Mouse (Mus musculus): Measurements from ENCODE around the gene Rtn4rl1. TPM values are rescaled to one million over a fixed set of nuclear protein-coding genes. Genes with fewer than 3 reads are reported as not detected.

The Rtn4rl1 gene
- polyA plus RNA-seq, 1 experiment from 2014 or later, result 2.0 TPM

DNA sequence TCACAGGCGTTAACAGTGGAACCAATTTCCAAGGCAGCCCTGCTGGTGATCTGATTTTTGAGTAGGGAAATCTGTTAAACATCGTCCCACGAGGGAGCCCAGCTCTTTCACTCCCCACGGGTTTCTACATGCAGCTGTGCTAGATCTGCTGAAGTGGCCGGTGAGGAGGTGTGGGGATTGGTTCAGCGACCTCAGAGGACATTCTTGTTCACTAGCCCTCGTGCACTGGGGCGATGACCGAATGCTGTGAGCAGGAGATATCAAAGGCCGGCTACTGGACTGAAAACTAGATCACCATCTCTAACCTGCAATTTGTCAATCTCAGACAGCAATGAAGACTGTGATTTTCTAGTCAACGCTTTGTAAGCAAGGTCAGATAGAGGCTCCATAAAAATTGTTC is 104.9 kb downstream of the Rtn4rl1 start:
- WGBS (ENCODE audit: insufficient replicate concordance), result 58% methylated on average over 11 of the region's 11 CpGs
- TF ChIP-seq EP300 (IDR thresholded peaks at IDR 0.05; ENCODE audit: low read depth), result no peak
- TF ChIP-seq CTCF (IDR thresholded peaks at IDR 0.05; ENCODE audit: low read depth), result no peak
- ATAC-seq, result no peak
- H3K4me3 ChIP-seq (ENCODE audit: low read depth, low read length), result no peak overlapping the region
- no peak for DNase-seq
- no peaks in the 10 kb centered on the region for H3K27me3 ChIP-seq (ENCODE audit: insufficient read depth, low read length)
- H3K9ac ChIP-seq (replicated peaks), result no peak overlapping the region
- peaks cover 25% of the 10 kb centered on the region for H3K36me3 ChIP-seq (replicated peaks; ENCODE audit: insufficient read depth, low read length)
- no peak overlapping the region for H3K4me2 ChIP-seq (ENCODE audit: low read depth, low read length)
- no peak overlapping the region for H3K27ac ChIP-seq (ENCODE audit: low read depth)
- H3K4me1 ChIP-seq (ENCODE audit: insufficient read depth), result peaks cover 8% of the 10 kb centered on the region; the same call in 1 of the 2 replicates
- no peaks in the 10 kb centered on the region for H3K9me3 ChIP-seq (ENCODE audit: low read length)

DNA sequence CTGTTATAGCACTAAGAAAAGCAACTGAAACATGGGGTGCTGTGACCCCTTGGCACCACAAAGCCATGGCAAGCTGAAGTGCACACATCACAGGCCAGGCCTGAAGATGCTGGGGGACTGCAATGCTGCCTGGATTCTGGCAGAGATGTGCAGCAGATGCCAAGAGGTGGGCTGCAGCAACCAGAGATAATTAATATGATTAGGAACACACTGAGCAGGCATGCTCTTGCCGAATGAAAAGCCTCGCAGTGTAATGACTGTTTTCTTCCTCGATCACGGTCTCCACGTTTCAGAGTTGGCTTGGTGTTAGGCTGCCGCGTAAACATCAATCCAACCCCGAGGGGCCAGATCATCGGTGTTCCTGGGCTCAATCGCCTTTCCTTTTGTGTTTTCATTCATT is 106.2 kb downstream of the Rtn4rl1 start:
- WGBS (ENCODE audit: insufficient replicate concordance), result 85% methylated on average over 10 of the region's 10 CpGs
- ATAC-seq, result no peak
- H3K4me3 ChIP-seq (ENCODE audit: low read depth, low read length), result no peak overlapping the region
- H3K27ac ChIP-seq (ENCODE audit: low read depth), result no peak overlapping the region
- peaks cover 6% of the 10 kb centered on the region; the same call in 1 of the 2 replicates for H3K4me1 ChIP-seq (ENCODE audit: insufficient read depth)
- H3K36me3 ChIP-seq (replicated peaks; ENCODE audit: insufficient read depth, low read length), result peaks cover 27% of the 10 kb centered on the region
- no peak for DNase-seq
- no peaks in the 10 kb centered on the region for H3K9me3 ChIP-seq (ENCODE audit: low read length)
- no peak overlapping the region for H3K9ac ChIP-seq (replicated peaks)
- no peaks in the 10 kb centered on the region for H3K27me3 ChIP-seq (ENCODE audit: insufficient read depth, low read length)
- H3K4me2 ChIP-seq (ENCODE audit: low read depth, low read length), result no peak overlapping the region
- no peak for TF ChIP-seq EP300 (IDR thresholded peaks at IDR 0.05; ENCODE audit: low read depth)
- TF ChIP-seq CTCF (IDR thresholded peaks at IDR 0.05; ENCODE audit: low read depth), result no peak

- no peak overlapping the region for H3K4me2 ChIP-seq (ENCODE audit: low read depth, low read length)
- 53% methylated on average over 9 of the region's 9 CpGs for WGBS (ENCODE audit: insufficient replicate concordance)
- H3K9ac ChIP-seq (replicated peaks), result no peak overlapping the region
Observed at GRCm38 (mm10) chr11:75300954-75301353, 107.4 kb downstream of the Rtn4rl1 start.

DNA sequence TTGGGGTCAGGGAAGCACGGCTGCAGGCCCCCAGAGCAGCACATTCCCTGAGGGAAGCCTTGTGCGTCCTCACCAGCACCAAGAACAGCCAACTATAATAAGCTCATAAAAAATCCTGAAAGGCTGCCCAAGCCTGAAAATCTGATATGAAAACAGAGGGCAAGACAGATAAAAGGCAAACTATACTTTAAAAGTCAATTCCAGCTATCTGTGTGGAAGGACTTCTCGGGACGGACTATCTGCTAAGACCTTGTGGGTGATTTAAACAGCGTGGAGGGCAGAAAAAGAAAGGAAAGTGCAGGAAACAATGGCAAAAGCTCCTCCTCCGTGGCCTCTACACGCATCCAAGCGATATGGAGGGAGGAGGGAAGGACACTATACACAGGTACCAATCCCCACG is 111.2 kb downstream of the Rtn4rl1 start:
- Histone ChIP-seq H3K9me3 (ENCODE audit: low read length) (no peaks in the 10 kb centered on the region), H3K4me3 (ENCODE audit: low read depth, low read length) (no peak overlapping the region), H3K27me3 (ENCODE audit: insufficient read depth, low read length) (no peaks in the 10 kb centered on the region), H3K4me2 (ENCODE audit: low read depth, low read length) (no peak overlapping the region), H3K36me3 (replicated peaks; ENCODE audit: insufficient read depth, low read length) (peaks cover 61% of the 10 kb centered on the region), H3K27ac (ENCODE audit: low read depth) (no peak overlapping the region), H3K9ac (replicated peaks) (no peak overlapping the region), H3K4me1 (ENCODE audit: insufficient read depth) (no peaks in the 10 kb centered on the region)
- ATAC-seq (no peak), DNase-seq (no peak)
- 70% methylated on average over 9 of the region's 9 CpGs for WGBS (ENCODE audit: insufficient replicate concordance)
- TF ChIP-seq EP300 (IDR thresholded peaks at IDR 0.05; ENCODE audit: low read depth), result no peak; the same call in 1 of the 2 replicates
- no peak for TF ChIP-seq CTCF (IDR thresholded peaks at IDR 0.05; ENCODE audit: low read depth)

More at GRCm38 (mm10) chr11:75300954-75301353, 107.4 kb downstream of the Rtn4rl1 start:
- DNase-seq, result no peak
- Histone ChIP-seq H3K4me1 (ENCODE audit: insufficient read depth) (0 out of 2 replicates have a peak, but pooled peaks cover 3% of the 10 kb centered on the region), H3K9me3 (ENCODE audit: low read length) (no peaks in the 10 kb centered on the region), H3K4me3 (ENCODE audit: low read depth, low read length) (no peak overlapping the region), H3K36me3 (replicated peaks; ENCODE audit: insufficient read depth, low read length) (peaks cover 37% of the 10 kb centered on the region), H3K27me3 (ENCODE audit: insufficient read depth, low read length) (no peaks in the 10 kb centered on the region), H3K27ac (ENCODE audit: low read depth) (no peak overlapping the region)
- TF ChIP-seq CTCF (IDR thresholded peaks at IDR 0.05; ENCODE audit: low read depth) (no peak), EP300 (IDR thresholded peaks at IDR 0.05; ENCODE audit: low read depth) (no peak)
- peak; percentile 31; the same call in 1 of the 2 replicates for ATAC-seq

DNA sequence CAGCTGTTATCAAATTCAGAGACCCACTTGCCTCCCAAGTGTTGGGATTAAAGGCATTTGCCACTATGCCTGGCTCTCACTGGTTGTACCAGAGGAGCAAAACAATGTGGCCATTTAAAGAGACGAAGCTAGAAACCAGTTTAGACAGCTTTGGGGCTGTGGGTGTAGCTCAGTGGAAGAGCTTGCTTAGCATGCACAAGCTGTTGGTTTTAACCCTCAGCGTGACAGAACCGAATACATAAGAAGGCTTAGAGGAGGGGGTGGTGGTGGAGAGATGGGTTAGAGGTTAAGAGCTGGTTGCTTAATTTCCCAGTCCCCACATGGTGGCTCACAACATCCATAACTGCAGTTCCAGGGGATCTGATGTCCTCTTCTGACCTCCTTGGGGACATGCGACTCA is 115.1 kb downstream of the Rtn4rl1 start:
- no peaks in the 10 kb centered on the region for H3K4me1 ChIP-seq (ENCODE audit: insufficient read depth)
- no peak overlapping the region for H3K4me3 ChIP-seq (ENCODE audit: low read depth, low read length)
- 88% methylated on average over 4 of the region's 4 CpGs for WGBS (ENCODE audit: insufficient replicate concordance)
- no peak overlapping the region for H3K9ac ChIP-seq (replicated peaks)
- H3K4me2 ChIP-seq (ENCODE audit: low read depth, low read length), result no peak overlapping the region
- H3K9me3 ChIP-seq (ENCODE audit: low read length), result no peaks in the 10 kb centered on the region
- peaks cover 72% of the 10 kb centered on the region for H3K36me3 ChIP-seq (replicated peaks; ENCODE audit: insufficient read depth, low read length)
- TF ChIP-seq EP300 (IDR thresholded peaks at IDR 0.05; ENCODE audit: low read depth) (no peak), CTCF (IDR thresholded peaks at IDR 0.05; ENCODE audit: low read depth) (no peak)
- no peak for DNase-seq
- no peak for ATAC-seq
- no peak overlapping the region for H3K27ac ChIP-seq (ENCODE audit: low read depth)
- H3K27me3 ChIP-seq (ENCODE audit: insufficient read depth, low read length), result no peaks in the 10 kb centered on the region

GRCm38 (mm10) chr11:75310813-75311212 is 117.2 kb downstream of the Rtn4rl1 start:
- H3K27me3 ChIP-seq (ENCODE audit: insufficient read depth, low read length), result no peaks in the 10 kb centered on the region
- H3K4me1 ChIP-seq (ENCODE audit: insufficient read depth), result no peaks in the 10 kb centered on the region
- H3K27ac ChIP-seq (ENCODE audit: low read depth), result no peak overlapping the region
- DNase-seq (no peak), ATAC-seq (no peak)
- no peak overlapping the region for H3K4me2 ChIP-seq (ENCODE audit: low read depth, low read length)
- TF ChIP-seq EP300 (IDR thresholded peaks at IDR 0.05; ENCODE audit: low read depth), result no peak
- TF ChIP-seq CTCF (IDR thresholded peaks at IDR 0.05; ENCODE audit: low read depth), result no peak
- no peaks in the 10 kb centered on the region for H3K9me3 ChIP-seq (ENCODE audit: low read length)
- 89% methylated on average over 8 of the region's 8 CpGs for WGBS (ENCODE audit: insufficient replicate concordance)
- peaks cover 82% of the 10 kb centered on the region for H3K36me3 ChIP-seq (replicated peaks; ENCODE audit: insufficient read depth, low read length)
- H3K9ac ChIP-seq (replicated peaks), result no peak overlapping the region
- H3K4me3 ChIP-seq (ENCODE audit: low read depth, low read length), result no peak overlapping the region

- no peak for ATAC-seq
- H3K27ac ChIP-seq (ENCODE audit: low read depth), result no peak overlapping the region
- H3K4me2 ChIP-seq (ENCODE audit: low read depth, low read length), result no peak overlapping the region
- H3K9me3 ChIP-seq (ENCODE audit: low read length), result no peaks in the 10 kb centered on the region
- TF ChIP-seq CTCF (IDR thresholded peaks at IDR 0.05; ENCODE audit: low read depth) (no peak), EP300 (IDR thresholded peaks at IDR 0.05; ENCODE audit: low read depth) (no peak)
- DNase-seq, result no peak
- H3K9ac ChIP-seq (replicated peaks), result no peak overlapping the region
- no peaks in the 10 kb centered on the region for H3K4me1 ChIP-seq (ENCODE audit: insufficient read depth)
- 92% methylated on average over 6 of the region's 6 CpGs for WGBS (ENCODE audit: insufficient replicate concordance)
- no peaks in the 10 kb centered on the region for H3K27me3 ChIP-seq (ENCODE audit: insufficient read depth, low read length)
- peaks cover 81% of the 10 kb centered on the region for H3K36me3 ChIP-seq (replicated peaks; ENCODE audit: insufficient read depth, low read length)
- no peak overlapping the region for H3K4me3 ChIP-seq (ENCODE audit: low read depth, low read length)
Observed at GRCm38 (mm10) chr11:75311751-75312150, 118.2 kb downstream of the Rtn4rl1 start.

Data from liver, postnatal 0 days (tissue).